Mouse (Mus musculus): Measurements from ENCODE around the gene Prc1. TPM values are rescaled to one million over a fixed set of nuclear protein-coding genes. Genes with fewer than 3 reads are reported as not detected.
A peak's percentile ranks its signal among the peaks of the same experiment; 100 is the strongest.

Prc1 gene
- polyA plus RNA-seq (2012; fragmentation: generic; extraction: Trizol), result 55.1 TPM
- long read RNA-seq, experiment 1, transcript Prc1-210 (15 exons, 3,008 nt), result major isoform, 25 of 75 reads
- long read RNA-seq, experiment 1, transcript Prc1-206 (14 exons, 2,912 nt), result minor isoform, 18 of 75 reads
- long read RNA-seq, experiment 1, transcript Prc1-202 (14 exons, 3,026 nt), result minor isoform, 12 of 75 reads
- long read RNA-seq, experiment 1, partial matches to known transcripts, result 4 of 75 reads
- long read RNA-seq, experiment 1, other reads (novel, unspliced or antisense), result 11 of 75 reads
- long read RNA-seq, experiment 2, transcript Prc1-202 (14 exons, 3,026 nt), result minor isoform, 218 of 801 reads
- long read RNA-seq, experiment 2, transcript Prc1-210 (15 exons, 3,008 nt), result major isoform, 295 of 801 reads
- long read RNA-seq, experiment 2, transcript Prc1-206 (14 exons, 2,912 nt), result minor isoform, 184 of 801 reads
- long read RNA-seq, experiment 2, partial matches to known transcripts, result 9 of 801 reads
- long read RNA-seq, experiment 2, other reads (novel, unspliced or antisense), result 90 of 801 reads

DNA sequence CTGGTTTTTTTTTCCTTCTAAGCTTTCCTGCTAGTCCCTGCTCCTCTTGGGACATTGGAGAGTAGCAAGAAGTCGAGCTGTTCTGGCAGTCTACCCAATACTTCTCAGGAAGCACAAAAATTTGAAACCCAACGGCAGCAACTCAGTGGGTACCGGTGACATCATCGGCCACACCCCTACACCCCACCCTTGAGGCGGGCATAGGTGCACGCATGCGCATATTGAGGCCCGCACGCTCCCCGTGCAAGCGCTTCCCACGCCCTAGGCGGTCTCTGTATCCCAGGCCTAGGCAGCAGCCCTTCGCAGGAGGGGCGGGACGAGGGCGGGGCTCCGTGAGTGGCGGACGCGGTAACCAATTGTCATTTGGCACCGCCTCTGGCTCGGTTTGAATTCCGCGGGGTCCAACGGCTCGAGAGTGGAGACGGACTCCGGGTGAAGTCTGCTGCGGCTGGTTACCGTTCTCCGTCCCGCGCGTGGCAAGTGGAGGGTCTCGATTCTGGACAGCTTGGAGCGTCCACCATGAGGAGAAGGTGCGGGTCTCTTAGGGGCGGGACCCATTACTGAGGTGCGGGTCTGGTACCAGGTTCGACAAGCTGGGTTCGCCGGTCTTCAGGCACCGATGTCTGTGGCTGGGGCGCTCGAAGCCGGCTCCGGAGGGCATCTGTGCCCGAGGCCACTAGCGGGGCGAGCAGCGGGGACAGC, at the start of gene Prc1:
Prc1 (plus strand) TSS at position 389 of the 702 bp plus-strand sequence.
- Histone ChIP-seq H3K36me3 (ENCODE audit: control insufficient read depth, insufficient read depth) (no peaks in the 10 kb centered on the region), H3ac (ENCODE audit: control insufficient read depth, insufficient read length, low read depth) (peak within 1 kb of the TSS; percentile 98), H3K79me3 (ENCODE audit: low read depth) (peaks cover 29% of the 10 kb centered on the region), H3K27me3 (ENCODE audit: control insufficient read depth, insufficient read depth, insufficient read length) (no peaks in the 10 kb centered on the region), H3K4me3 (ENCODE audit: insufficient read depth, poor library complexity, severe bottlenecking) (peak within 1 kb of the TSS; percentile 65), H3K79me2 (ENCODE audit: control insufficient read depth, insufficient read depth) (peaks cover 51% of the 10 kb centered on the region)
- TF ChIP-seq CEBPB (IDR thresholded peaks at IDR 0.05; ENCODE audit: low read depth) (no peak), MAX (IDR thresholded peaks at IDR 0.05) (no peak), MYOG (IDR thresholded peaks at IDR 0.05; ENCODE audit: control insufficient read depth, extremely low read depth, insufficient read length) (no peak), USF1 (IDR thresholded peaks at IDR 0.05; ENCODE audit: low read depth) (no peak), MYOD1 (IDR thresholded peaks at IDR 0.05; ENCODE audit: control insufficient read depth, insufficient read length, low read depth) (no peak), FOSL1 (IDR thresholded peaks at IDR 0.05; ENCODE audit: insufficient read depth, low read length, poor library complexity, severe bottlenecking) (no peak), CTCF (IDR thresholded peaks at IDR 0.05; ENCODE audit: control insufficient read depth, insufficient read depth, insufficient read length) (no peak)

- Histone ChIP-seq H3K79me3 (ENCODE audit: low read depth) (no peaks in the 10 kb centered on the region), H3K79me2 (ENCODE audit: control insufficient read depth, insufficient read depth) (no peaks in the 10 kb centered on the region), H3K36me3 (ENCODE audit: control insufficient read depth, insufficient read depth) (no peaks in the 10 kb centered on the region), H3K27me3 (ENCODE audit: control insufficient read depth, insufficient read depth, insufficient read length) (no peaks in the 10 kb centered on the region), H3ac (ENCODE audit: control insufficient read depth, insufficient read length, low read depth) (no peak overlapping the region), H3K4me3 (ENCODE audit: insufficient read depth, poor library complexity, severe bottlenecking) (no peak overlapping the region)
- TF ChIP-seq CEBPB (IDR thresholded peaks at IDR 0.05; ENCODE audit: low read depth), result no peak
- TF ChIP-seq MYOG (IDR thresholded peaks at IDR 0.05; ENCODE audit: control insufficient read depth, extremely low read depth, insufficient read length), result no peak
- no peak for TF ChIP-seq MYOD1 (IDR thresholded peaks at IDR 0.05; ENCODE audit: control insufficient read depth, insufficient read length, low read depth)
- no peak for TF ChIP-seq CTCF (IDR thresholded peaks at IDR 0.05; ENCODE audit: control insufficient read depth, insufficient read depth, insufficient read length)
- no peak for TF ChIP-seq MAX (IDR thresholded peaks at IDR 0.05)
- TF ChIP-seq USF1 (IDR thresholded peaks at IDR 0.05; ENCODE audit: low read depth), result no peak
- TF ChIP-seq FOSL1 (IDR thresholded peaks at IDR 0.05; ENCODE audit: insufficient read depth, low read length, poor library complexity, severe bottlenecking), result no peak
These were observed 49.4 kb upstream of the Prc1 start for GRCm38 (mm10) chr7:80244851-80245250.

DNA sequence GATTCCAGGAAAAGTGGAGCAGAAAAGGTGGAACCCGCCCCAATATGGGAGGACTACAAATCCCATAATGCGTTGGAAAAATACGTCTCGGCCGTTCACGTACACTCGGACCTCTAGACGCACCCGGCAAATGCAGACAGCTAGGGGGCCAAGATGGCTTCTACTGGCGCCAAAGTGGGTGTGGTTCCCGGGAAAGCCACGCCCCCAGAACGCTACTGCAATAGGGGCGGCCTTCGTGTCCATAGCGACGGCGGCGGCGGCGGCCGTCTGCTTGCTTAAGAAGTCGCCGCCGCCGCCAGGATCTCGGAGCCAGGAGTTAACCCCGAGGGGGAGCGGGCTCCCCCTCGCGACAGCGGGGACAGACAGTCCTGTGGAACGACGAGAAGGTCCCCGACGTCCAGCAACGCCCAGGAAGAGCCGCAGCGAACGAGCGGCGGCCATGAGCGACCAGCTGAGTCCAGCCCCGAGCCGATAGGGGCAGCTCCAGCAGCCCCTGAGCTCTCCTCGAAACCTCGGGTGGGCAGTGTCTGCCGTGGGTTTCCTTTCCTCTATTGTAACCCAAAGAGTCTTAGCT, 48.0 kb upstream of the Prc1 start, which contains the start of gene Ttll13:
Ttll13 (plus strand) TSS at position 229 of the 574 bp plus-strand sequence.
- H3ac ChIP-seq (ENCODE audit: control insufficient read depth, insufficient read length, low read depth), result peak within 1 kb of the TSS; percentile 27
- H3K36me3 ChIP-seq (ENCODE audit: control insufficient read depth, insufficient read depth), result no peaks in the 10 kb centered on the region

GRCm38 (mm10) chr7:80246859-80247258, 47.4 kb upstream of the Prc1 start:
- no peaks in the 10 kb centered on the region for H3K79me3 ChIP-seq (ENCODE audit: low read depth)
- no peak overlapping the region for H3K4me3 ChIP-seq (ENCODE audit: insufficient read depth, poor library complexity, severe bottlenecking)
- no peak overlapping the region for H3ac ChIP-seq (ENCODE audit: control insufficient read depth, insufficient read length, low read depth)
- H3K79me2 ChIP-seq (ENCODE audit: control insufficient read depth, insufficient read depth), result no peaks in the 10 kb centered on the region
- no peak for TF ChIP-seq CTCF (IDR thresholded peaks at IDR 0.05; ENCODE audit: control insufficient read depth, insufficient read depth, insufficient read length)
- TF ChIP-seq FOSL1 (IDR thresholded peaks at IDR 0.05; ENCODE audit: insufficient read depth, low read length, poor library complexity, severe bottlenecking), result no peak
- no peak for TF ChIP-seq MAX (IDR thresholded peaks at IDR 0.05)
- no peak for TF ChIP-seq MYOG (IDR thresholded peaks at IDR 0.05; ENCODE audit: control insufficient read depth, extremely low read depth, insufficient read length)
- no peak for TF ChIP-seq CEBPB (IDR thresholded peaks at IDR 0.05; ENCODE audit: low read depth)
- no peaks in the 10 kb centered on the region for H3K27me3 ChIP-seq (ENCODE audit: control insufficient read depth, insufficient read depth, insufficient read length)
- no peaks in the 10 kb centered on the region for H3K36me3 ChIP-seq (ENCODE audit: control insufficient read depth, insufficient read depth)

More for the DNA sequence above, 48.0 kb upstream of the Prc1 start, which contains the start of gene Ttll13:
- no peaks in the 10 kb centered on the region for H3K27me3 ChIP-seq (ENCODE audit: control insufficient read depth, insufficient read depth, insufficient read length)
- H3K4me3 ChIP-seq (ENCODE audit: insufficient read depth, poor library complexity, severe bottlenecking), result peak within 1 kb of the TSS; percentile 25
- no peak for TF ChIP-seq MYOD1 (IDR thresholded peaks at IDR 0.05; ENCODE audit: control insufficient read depth, insufficient read length, low read depth)
- no peak for TF ChIP-seq CEBPB (IDR thresholded peaks at IDR 0.05; ENCODE audit: low read depth)
- TF ChIP-seq MAX (IDR thresholded peaks at IDR 0.05), result peak; percentile 20
- TF ChIP-seq MYOG (IDR thresholded peaks at IDR 0.05; ENCODE audit: control insufficient read depth, extremely low read depth, insufficient read length), result no peak
- TF ChIP-seq FOSL1 (IDR thresholded peaks at IDR 0.05; ENCODE audit: insufficient read depth, low read length, poor library complexity, severe bottlenecking), result no peak
- peak; percentile 22 for TF ChIP-seq CTCF (IDR thresholded peaks at IDR 0.05; ENCODE audit: control insufficient read depth, insufficient read depth, insufficient read length)
- no peak for TF ChIP-seq USF1 (IDR thresholded peaks at IDR 0.05; ENCODE audit: low read depth)
- H3K79me3 ChIP-seq (ENCODE audit: low read depth), result no peaks in the 10 kb centered on the region
- no peaks in the 10 kb centered on the region for H3K79me2 ChIP-seq (ENCODE audit: control insufficient read depth, insufficient read depth)

- TF ChIP-seq FOSL1 (IDR thresholded peaks at IDR 0.05; ENCODE audit: insufficient read depth, low read length, poor library complexity, severe bottlenecking) (no peak), CTCF (IDR thresholded peaks at IDR 0.05; ENCODE audit: control insufficient read depth, insufficient read depth, insufficient read length) (no peak), USF1 (IDR thresholded peaks at IDR 0.05; ENCODE audit: low read depth) (no peak), MAX (IDR thresholded peaks at IDR 0.05) (no peak), MYOG (IDR thresholded peaks at IDR 0.05; ENCODE audit: control insufficient read depth, extremely low read depth, insufficient read length) (no peak), MYOD1 (IDR thresholded peaks at IDR 0.05; ENCODE audit: control insufficient read depth, insufficient read length, low read depth) (no peak), CEBPB (IDR thresholded peaks at IDR 0.05; ENCODE audit: low read depth) (no peak)
- no peak overlapping the region for H3ac ChIP-seq (ENCODE audit: control insufficient read depth, insufficient read length, low read depth)
- no peak overlapping the region for H3K4me3 ChIP-seq (ENCODE audit: insufficient read depth, poor library complexity, severe bottlenecking)
- no peaks in the 10 kb centered on the region for H3K36me3 ChIP-seq (ENCODE audit: control insufficient read depth, insufficient read depth)
- H3K79me2 ChIP-seq (ENCODE audit: control insufficient read depth, insufficient read depth), result no peaks in the 10 kb centered on the region
- H3K79me3 ChIP-seq (ENCODE audit: low read depth), result no peaks in the 10 kb centered on the region
- no peaks in the 10 kb centered on the region for H3K27me3 ChIP-seq (ENCODE audit: control insufficient read depth, insufficient read depth, insufficient read length)
These were observed 41.8 kb upstream of the Prc1 start for GRCm38 (mm10) chr7:80252437-80252836.

Measured in C2C12 (cell line).